Mouse (Mus musculus): Measurements from ENCODE around the gene Carns1. TPM values are rescaled to one million over a fixed set of nuclear protein-coding genes. Genes with fewer than 3 reads are reported as not detected.

Gene Carns1
- polyA plus RNA-seq, 1 experiment = 14.4 TPM

GRCm38 (mm10) chr19:4153232-4153654, 22.0 kb downstream of the Carns1 start, which contains the start of gene Ptprcap:
Ptprcap (plus strand) TSS chr19:4153604.
- no peak for DNase-seq

GRCm38 (mm10) chr19:4152445-4153231, 22.6 kb downstream of the Carns1 start:
- Histone ChIP-seq H3K4me1 (ENCODE audit: control insufficient read depth, insufficient read depth, low read length) (peaks cover 10% of the 10 kb centered on the region), H3K4me3 (replicated peaks; ENCODE audit: extremely low read depth, low read depth, low read length) (no peak overlapping the region)
- WGBS = 82% methylated on average over 8 of the region's 8 CpGs
- TF ChIP-seq POLR2A (IDR thresholded peaks at IDR 0.05; ENCODE audit: borderline replicate concordance, extremely low read depth, low read depth, low read length) (no peak), CTCF (IDR thresholded peaks at IDR 0.05; ENCODE audit: insufficient read depth, low read length) (no peak)
- DNase-seq = no peak

More at GRCm38 (mm10) chr19:4153232-4153654, 22.0 kb downstream of the Carns1 start, which contains the start of gene Ptprcap:
- no peak within 1 kb of the TSS for H3K4me3 ChIP-seq (replicated peaks; ENCODE audit: extremely low read depth, low read depth, low read length)
- H3K4me1 ChIP-seq (ENCODE audit: control insufficient read depth, insufficient read depth, low read length) = peaks cover 8% of the 10 kb centered on the region
- 65% methylated on average over 11 of the region's 11 CpGs for WGBS
- TF ChIP-seq POLR2A (IDR thresholded peaks at IDR 0.05; ENCODE audit: borderline replicate concordance, extremely low read depth, low read depth, low read length) (no peak), CTCF (IDR thresholded peaks at IDR 0.05; ENCODE audit: insufficient read depth, low read length) (no peak)

- no peak for TF ChIP-seq CTCF (IDR thresholded peaks at IDR 0.05; ENCODE audit: insufficient read depth, low read length)
- TF ChIP-seq POLR2A (IDR thresholded peaks at IDR 0.05; ENCODE audit: borderline replicate concordance, extremely low read depth, low read depth, low read length) = no peak
- WGBS = 82% methylated on average over 5 of the region's 5 CpGs
Observed at GRCm38 (mm10) chr19:4151898-4152297, 23.4 kb downstream of the Carns1 start.

GRCm38 (mm10) chr19:4151488-4151860, 23.8 kb downstream of the Carns1 start:
- no peak for DNase-seq
- Histone ChIP-seq H3K4me3 (replicated peaks; ENCODE audit: extremely low read depth, low read depth, low read length) (no peak overlapping the region), H3K4me1 (ENCODE audit: control insufficient read depth, insufficient read depth, low read length) (peaks cover 10% of the 10 kb centered on the region)
- no peak for TF ChIP-seq POLR2A (IDR thresholded peaks at IDR 0.05; ENCODE audit: borderline replicate concordance, extremely low read depth, low read depth, low read length)
- no peak for TF ChIP-seq CTCF (IDR thresholded peaks at IDR 0.05; ENCODE audit: insufficient read depth, low read length)
- 72% methylated on average over 5 of the region's 5 CpGs for WGBS

More at GRCm38 (mm10) chr19:4151898-4152297, 23.4 kb downstream of the Carns1 start:
- DNase-seq = no peak
- Histone ChIP-seq H3K4me3 (replicated peaks; ENCODE audit: extremely low read depth, low read depth, low read length) (no peak overlapping the region), H3K4me1 (ENCODE audit: control insufficient read depth, insufficient read depth, low read length) (peaks cover 10% of the 10 kb centered on the region)

- Histone ChIP-seq H3K4me1 (ENCODE audit: control insufficient read depth, insufficient read depth, low read length) (peaks cover 10% of the 10 kb centered on the region), H3K4me3 (replicated peaks; ENCODE audit: extremely low read depth, low read depth, low read length) (no peak overlapping the region)
- WGBS = 85% methylated on average over 22 of the region's 22 CpGs
- TF ChIP-seq CTCF (IDR thresholded peaks at IDR 0.05; ENCODE audit: insufficient read depth, low read length) (no peak), POLR2A (IDR thresholded peaks at IDR 0.05; ENCODE audit: borderline replicate concordance, extremely low read depth, low read depth, low read length) (no peak)
- no peak for DNase-seq
Observed at GRCm38 (mm10) chr19:4150567-4151487, 24.5 kb downstream of the Carns1 start.

GRCm38 (mm10) chr19:4149764-4150461, 25.4 kb downstream of the Carns1 start:
- H3K4me3 ChIP-seq (replicated peaks; ENCODE audit: extremely low read depth, low read depth, low read length) = no peak overlapping the region
- WGBS = 91% methylated on average over 17 of the region's 17 CpGs

GRCm38 (mm10) chr19:4149283-4149682, 26.0 kb downstream of the Carns1 start:
- Histone ChIP-seq H3K4me1 (ENCODE audit: control insufficient read depth, insufficient read depth, low read length) (peaks cover 10% of the 10 kb centered on the region), H3K4me3 (replicated peaks; ENCODE audit: extremely low read depth, low read depth, low read length) (peak overlapping the region; percentile 76)
- 65% methylated on average over 11 of the region's 11 CpGs for WGBS
- TF ChIP-seq POLR2A (IDR thresholded peaks at IDR 0.05; ENCODE audit: borderline replicate concordance, extremely low read depth, low read depth, low read length) (no peak), CTCF (IDR thresholded peaks at IDR 0.05; ENCODE audit: insufficient read depth, low read length) (no peak)
- DNase-seq = no peak

More at GRCm38 (mm10) chr19:4149764-4150461, 25.4 kb downstream of the Carns1 start:
- no peak for DNase-seq
- TF ChIP-seq POLR2A (IDR thresholded peaks at IDR 0.05; ENCODE audit: borderline replicate concordance, extremely low read depth, low read depth, low read length) = no peak
- no peak for TF ChIP-seq CTCF (IDR thresholded peaks at IDR 0.05; ENCODE audit: insufficient read depth, low read length)
- H3K4me1 ChIP-seq (ENCODE audit: control insufficient read depth, insufficient read depth, low read length) = peaks cover 10% of the 10 kb centered on the region

GRCm38 (mm10) chr19:4148819-4149218, 26.5 kb downstream of the Carns1 start:
- 2% methylated on average over 8 of the region's 8 CpGs for WGBS
- H3K4me1 ChIP-seq (ENCODE audit: control insufficient read depth, insufficient read depth, low read length) = peaks cover 10% of the 10 kb centered on the region
- TF ChIP-seq CTCF (IDR thresholded peaks at IDR 0.05; ENCODE audit: insufficient read depth, low read length) (no peak), POLR2A (IDR thresholded peaks at IDR 0.05; ENCODE audit: borderline replicate concordance, extremely low read depth, low read depth, low read length) (no peak)
- DNase-seq = no peak
- peak overlapping the region; percentile 76 for H3K4me3 ChIP-seq (replicated peaks; ENCODE audit: extremely low read depth, low read depth, low read length)

- DNase-seq = peak; percentile 99
- Histone ChIP-seq H3K4me3 (replicated peaks; ENCODE audit: extremely low read depth, low read depth, low read length) (peak within 1 kb of the TSS; percentile 76), H3K4me1 (ENCODE audit: control insufficient read depth, insufficient read depth, low read length) (peaks cover 10% of the 10 kb centered on the region)
- under 1% methylated on average over 31 of the region's 33 CpGs for WGBS
- no peak for TF ChIP-seq CTCF (IDR thresholded peaks at IDR 0.05; ENCODE audit: insufficient read depth, low read length)
- TF ChIP-seq POLR2A (IDR thresholded peaks at IDR 0.05; ENCODE audit: borderline replicate concordance, extremely low read depth, low read depth, low read length) = peak; percentile 84
Observed at GRCm38 (mm10) chr19:4148491-4148806, 26.8 kb downstream of the Carns1 start, which contains the start of gene Coro1b. Coro1b (plus strand) TSS chr19:4148619.
